Mouse (Mus musculus): ENCODE measurements at regions not wholly inside any gene's neighbourhood (a gene's known extent, or its start where the extent isn't known, plus 50 kb on each side); places are given as distances from the start of the nearest gene placed in this dataset.
A peak's percentile ranks its signal among the peaks of the same experiment; 100 is the strongest.

- H3K9me3 ChIP-seq (ENCODE audit: control insufficient read depth, low read length), result no peaks in the 10 kb centered on the region
- H3K27me3 ChIP-seq (ENCODE audit: control insufficient read depth, insufficient read depth, low read length), result no peaks in the 10 kb centered on the region
- H3K9ac ChIP-seq (ENCODE audit: low read depth, low read length, severe bottlenecking), result no peak overlapping the region
- no peak overlapping the region for H3K27ac ChIP-seq (replicated peaks; ENCODE audit: low read depth, low read length)
- no peaks in the 10 kb centered on the region for H3K36me3 ChIP-seq (ENCODE audit: control insufficient read depth, insufficient read depth, low read length)
- ATAC-seq (ENCODE audit: low FRiP score, low read depth) (no peak), DNase-seq (ENCODE audit: low spot score) (no peak)
- no peaks in the 10 kb centered on the region for H3K4me1 ChIP-seq (ENCODE audit: control insufficient read depth, insufficient read depth, low read length)
- WGBS, result 92% methylated on average over 4 of the region's 4 CpGs
- no peak overlapping the region for H3K4me3 ChIP-seq (replicated peaks; ENCODE audit: low read length)
- H3K4me2 ChIP-seq (replicated peaks; ENCODE audit: low read depth, low read length, severe bottlenecking), result no peak overlapping the region
- no peak for TF ChIP-seq POLR2A (IDR thresholded peaks at IDR 0.05; ENCODE audit: borderline replicate concordance, extremely low read depth, insufficient read depth, insufficient read length)
Observed at GRCm38 (mm10) chr1:185617691-185618090, 163.0 kb downstream of the Slc30a10 start.

GRCm38 (mm10) chr1:185619011-185619410, 164.4 kb downstream of the Slc30a10 start:
- 84% methylated on average over 9 of the region's 9 CpGs for WGBS
- no peak overlapping the region for H3K4me2 ChIP-seq (replicated peaks; ENCODE audit: low read depth, low read length, severe bottlenecking)
- no peaks in the 10 kb centered on the region for H3K27me3 ChIP-seq (ENCODE audit: control insufficient read depth, insufficient read depth, low read length)
- no peak for TF ChIP-seq POLR2A (IDR thresholded peaks at IDR 0.05; ENCODE audit: borderline replicate concordance, extremely low read depth, insufficient read depth, insufficient read length)
- H3K9ac ChIP-seq (ENCODE audit: low read depth, low read length, severe bottlenecking), result no peak overlapping the region
- H3K36me3 ChIP-seq (ENCODE audit: control insufficient read depth, insufficient read depth, low read length), result no peaks in the 10 kb centered on the region
- no peak overlapping the region for H3K4me3 ChIP-seq (replicated peaks; ENCODE audit: low read length)
- H3K9me3 ChIP-seq (ENCODE audit: control insufficient read depth, low read length), result no peaks in the 10 kb centered on the region
- no peak overlapping the region for H3K27ac ChIP-seq (replicated peaks; ENCODE audit: low read depth, low read length)
- no peaks in the 10 kb centered on the region for H3K4me1 ChIP-seq (ENCODE audit: control insufficient read depth, insufficient read depth, low read length)
- ATAC-seq (ENCODE audit: low FRiP score, low read depth) (no peak), DNase-seq (ENCODE audit: low spot score) (no peak)

GRCm38 (mm10) chr1:185628401-185628800, 173.8 kb downstream of the Slc30a10 start:
- H3K4me3 ChIP-seq (replicated peaks; ENCODE audit: low read length), result no peak overlapping the region
- no peak for TF ChIP-seq POLR2A (IDR thresholded peaks at IDR 0.05; ENCODE audit: borderline replicate concordance, extremely low read depth, insufficient read depth, insufficient read length)
- H3K9me3 ChIP-seq (ENCODE audit: control insufficient read depth, low read length), result no peaks in the 10 kb centered on the region

GRCm38 (mm10) chr1:185629976-185630375, 175.3 kb downstream of the Slc30a10 start:
- H3K27ac ChIP-seq (replicated peaks; ENCODE audit: low read depth, low read length), result no peak overlapping the region
- no peaks in the 10 kb centered on the region for H3K9me3 ChIP-seq (ENCODE audit: control insufficient read depth, low read length)
- H3K4me2 ChIP-seq (replicated peaks; ENCODE audit: low read depth, low read length, severe bottlenecking), result no peak overlapping the region
- no peaks in the 10 kb centered on the region for H3K4me1 ChIP-seq (ENCODE audit: control insufficient read depth, insufficient read depth, low read length)
- TF ChIP-seq POLR2A (IDR thresholded peaks at IDR 0.05; ENCODE audit: borderline replicate concordance, extremely low read depth, insufficient read depth, insufficient read length), result no peak
- H3K9ac ChIP-seq (ENCODE audit: low read depth, low read length, severe bottlenecking), result no peak overlapping the region
- ATAC-seq (ENCODE audit: low FRiP score, low read depth), result no peak
- no peaks in the 10 kb centered on the region for H3K27me3 ChIP-seq (ENCODE audit: control insufficient read depth, insufficient read depth, low read length)
- DNase-seq (ENCODE audit: low spot score), result no peak
- no peaks in the 10 kb centered on the region for H3K36me3 ChIP-seq (ENCODE audit: control insufficient read depth, insufficient read depth, low read length)
- H3K4me3 ChIP-seq (replicated peaks; ENCODE audit: low read length), result no peak overlapping the region
- 87% methylated on average over 9 of the region's 9 CpGs for WGBS

More at GRCm38 (mm10) chr1:185628401-185628800, 173.8 kb downstream of the Slc30a10 start:
- Histone ChIP-seq H3K9ac (ENCODE audit: low read depth, low read length, severe bottlenecking) (no peak overlapping the region), H3K4me1 (ENCODE audit: control insufficient read depth, insufficient read depth, low read length) (no peaks in the 10 kb centered on the region), H3K4me2 (replicated peaks; ENCODE audit: low read depth, low read length, severe bottlenecking) (no peak overlapping the region), H3K27ac (replicated peaks; ENCODE audit: low read depth, low read length) (no peak overlapping the region), H3K27me3 (ENCODE audit: control insufficient read depth, insufficient read depth, low read length) (no peaks in the 10 kb centered on the region), H3K36me3 (ENCODE audit: control insufficient read depth, insufficient read depth, low read length) (no peaks in the 10 kb centered on the region)
- WGBS, result 78% methylated on average over 3 of the region's 3 CpGs
- DNase-seq (ENCODE audit: low spot score), result no peak
- ATAC-seq (ENCODE audit: low FRiP score, low read depth), result no peak

- peak; percentile 45 for DNase-seq (ENCODE audit: low spot score)
- no peak overlapping the region for H3K27ac ChIP-seq (replicated peaks; ENCODE audit: low read depth, low read length)
- no peaks in the 10 kb centered on the region for H3K9me3 ChIP-seq (ENCODE audit: control insufficient read depth, low read length)
- no peak overlapping the region for H3K4me2 ChIP-seq (replicated peaks; ENCODE audit: low read depth, low read length, severe bottlenecking)
- 51% methylated on average over 6 of the region's 6 CpGs for WGBS
- no peak for TF ChIP-seq POLR2A (IDR thresholded peaks at IDR 0.05; ENCODE audit: borderline replicate concordance, extremely low read depth, insufficient read depth, insufficient read length)
- H3K4me1 ChIP-seq (ENCODE audit: control insufficient read depth, insufficient read depth, low read length), result no peaks in the 10 kb centered on the region
- no peak overlapping the region for H3K9ac ChIP-seq (ENCODE audit: low read depth, low read length, severe bottlenecking)
- no peaks in the 10 kb centered on the region for H3K36me3 ChIP-seq (ENCODE audit: control insufficient read depth, insufficient read depth, low read length)
- no peaks in the 10 kb centered on the region for H3K27me3 ChIP-seq (ENCODE audit: control insufficient read depth, insufficient read depth, low read length)
- no peak for ATAC-seq (ENCODE audit: low FRiP score, low read depth)
- no peak overlapping the region for H3K4me3 ChIP-seq (replicated peaks; ENCODE audit: low read length)
Observed at GRCm38 (mm10) chr1:185638631-185639030, 184.0 kb downstream of the Slc30a10 start.

- TF ChIP-seq POLR2A (IDR thresholded peaks at IDR 0.05; ENCODE audit: borderline replicate concordance, extremely low read depth, insufficient read depth, insufficient read length), result no peak
- H3K36me3 ChIP-seq (ENCODE audit: control insufficient read depth, insufficient read depth, low read length), result no peaks in the 10 kb centered on the region
- peaks cover 5% of the 10 kb centered on the region; the same call in 1 of the 2 replicates for H3K4me1 ChIP-seq (ENCODE audit: control insufficient read depth, insufficient read depth, low read length)
- no peak overlapping the region for H3K4me3 ChIP-seq (replicated peaks; ENCODE audit: low read length)
- no peaks in the 10 kb centered on the region for H3K27me3 ChIP-seq (ENCODE audit: control insufficient read depth, insufficient read depth, low read length)
- no peak for DNase-seq (ENCODE audit: low spot score)
- ATAC-seq (ENCODE audit: low FRiP score, low read depth), result no peak
- no peak overlapping the region for H3K27ac ChIP-seq (replicated peaks; ENCODE audit: low read depth, low read length)
- H3K9me3 ChIP-seq (ENCODE audit: control insufficient read depth, low read length), result no peaks in the 10 kb centered on the region
- 86% methylated on average over 1 of the region's 1 CpGs for WGBS
- no peak overlapping the region for H3K9ac ChIP-seq (ENCODE audit: low read depth, low read length, severe bottlenecking)
- H3K4me2 ChIP-seq (replicated peaks; ENCODE audit: low read depth, low read length, severe bottlenecking), result no peak overlapping the region
Observed at GRCm38 (mm10) chr1:185639486-185639885, 184.8 kb downstream of the Slc30a10 start.
